Mouse (Mus musculus) liver, embryonic 14.5 days (tissue): ENCODE measurements around the gene Exoc3l.

Source experiments
- CTCF ChIP-seq: IDR thresholded peaks from 2 replicates; pipeline ENCODE4 v1.5.1; 2016; ENCODE audit warnings: antibody characterized with exemption, low read depth, control low read depth
- EP300 ChIP-seq: IDR thresholded peaks from 2 replicates; pipeline ENCODE4 v1.6.1; 2016; ENCODE audit warnings: antibody characterized with exemption, low read depth

GRCm38 (mm10) chr8:105330325-105330724, 34.4 kb upstream of the Exoc3l start:
- TF ChIP-seq CTCF = no peak
- TF ChIP-seq EP300 = no peak
